24 mouse cellular contexts compared by ENCODE assay signal in the genomic region with DNA sequence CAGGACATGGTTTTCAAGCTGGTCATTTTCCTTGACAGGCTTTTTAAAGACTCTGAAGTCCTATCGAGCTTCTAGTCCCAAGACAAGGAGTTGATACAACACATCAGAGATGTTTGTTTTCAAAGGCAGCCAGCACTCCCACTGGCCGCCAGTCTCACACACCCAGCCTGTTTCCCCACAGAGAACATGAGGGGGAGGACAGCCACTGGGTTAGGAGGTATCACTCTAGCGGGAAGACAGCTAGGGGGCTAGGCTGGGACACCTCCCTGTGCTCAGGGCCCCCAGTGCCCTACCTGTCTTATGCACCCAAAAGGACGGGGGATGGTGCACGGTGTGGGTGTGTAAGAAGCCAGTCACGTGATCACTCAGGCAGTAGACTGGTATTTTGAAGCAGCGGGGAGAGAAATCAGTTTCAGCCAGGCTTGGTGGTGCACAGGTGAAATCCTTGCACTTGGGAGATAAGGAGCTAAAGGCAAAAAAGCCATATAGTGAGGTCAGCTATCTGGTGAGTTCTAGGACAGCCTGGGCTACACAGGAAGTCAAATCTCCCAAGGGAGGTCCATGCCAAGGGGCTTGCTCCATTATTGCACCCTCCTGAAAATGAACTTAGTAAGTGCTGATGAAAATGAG. TPM values are rescaled to one million over a fixed set of nuclear protein-coding genes. Genes with fewer than 3 reads are reported as not detected.
DNase-seq lines count a peak whose midpoint lies in the region; ATAC-seq and TF ChIP-seq lines count a peak whose summit lies in the region.
"Had no signal": no experiment of that assay in that cellular context is flagged by ENCODE, and none has a peak within 500 bp of the region (broad histone marks: within the 10 kb centered on the region; RNA-seq: fewer than 3 reads in every experiment).

No protein-coding gene starts in this region.

- H3K4me3 ChIP-seq in lung, embryonic 16.5 days (ENCODE audit: low read length), result no peak overlapping the region
- H3K4me3 ChIP-seq in lung, adult 2 months (replicated peaks; ENCODE audit: extremely low read depth, low read depth, low read length), result no peak overlapping the region
- H3K4me3 ChIP-seq in liver, embryonic 16.5 days (ENCODE audit: low read depth, low read length), result no peak overlapping the region
- no peak overlapping the region for H3K4me3 ChIP-seq in forebrain, embryonic 12.5 days (replicated peaks)
- H3K4me3 ChIP-seq: embryonic facial prominence, embryonic 12.5 days; lung, embryonic 15.5 days; myocyte; neural tube, embryonic 15.5 days had no signal

- TF ChIP-seq CTCF in lung, adult 2 months (IDR thresholded peaks at IDR 0.05; ENCODE audit: insufficient read depth, low read length), result no peak

- no peaks in the 10 kb centered on the region for H3K4me1 ChIP-seq in lung, embryonic 16.5 days (replicated peaks; ENCODE audit: control insufficient read depth, insufficient read depth, low read length)
- H3K4me1 ChIP-seq in lung, adult 2 months (ENCODE audit: control insufficient read depth, insufficient read depth, low read length), result no peaks in the 10 kb centered on the region
- H3K4me1 ChIP-seq in liver, embryonic 16.5 days (ENCODE audit: control insufficient read depth, low read depth, low read length), result peaks cover 5% of the 10 kb centered on the region
- H3K4me1 ChIP-seq in forebrain, embryonic 12.5 days, result peaks cover 10% of the 10 kb centered on the region; the same call in 1 of the 2 replicates
- H3K4me1 ChIP-seq: embryonic facial prominence, embryonic 12.5 days; lung, embryonic 15.5 days had no signal

- H3K27ac ChIP-seq in lung, embryonic 16.5 days (ENCODE audit: low read length), result no peak overlapping the region
- no peak overlapping the region for H3K27ac ChIP-seq in liver, embryonic 16.5 days (ENCODE audit: low read length)
- no peak overlapping the region for H3K27ac ChIP-seq in forebrain, embryonic 12.5 days
- H3K27ac ChIP-seq: embryonic facial prominence, embryonic 12.5 days; hindbrain, postnatal 0 days; lung, embryonic 15.5 days; neural tube, embryonic 15.5 days had no signal

- H3K9me3 ChIP-seq in lung, embryonic 16.5 days (ENCODE audit: control insufficient read depth, low read length), result no peaks in the 10 kb centered on the region
- H3K9me3 ChIP-seq in liver, embryonic 16.5 days (replicated peaks; ENCODE audit: control insufficient read depth, low read length), result no peaks in the 10 kb centered on the region
- H3K9me3 ChIP-seq in forebrain, embryonic 12.5 days, result no peaks in the 10 kb centered on the region
- H3K9me3 ChIP-seq: embryonic facial prominence, embryonic 12.5 days; lung, embryonic 15.5 days; neural tube, embryonic 15.5 days had no signal

- no peaks in the 10 kb centered on the region for H3K36me3 ChIP-seq in lung, embryonic 16.5 days (ENCODE audit: control insufficient read depth, insufficient read depth, low read length)
- H3K36me3 ChIP-seq in liver, embryonic 16.5 days (ENCODE audit: control insufficient read depth, insufficient read depth), result no peaks in the 10 kb centered on the region
- H3K36me3 ChIP-seq in forebrain, embryonic 12.5 days (replicated peaks), result no peaks in the 10 kb centered on the region
- H3K36me3 ChIP-seq: embryonic facial prominence, embryonic 12.5 days; lung, embryonic 15.5 days; neural tube, embryonic 15.5 days had no signal

- 47% methylated on average over 7 of the region's 7 CpGs for WGBS in lung, embryonic 16.5 days
- 58% methylated on average over 7 of the region's 7 CpGs for WGBS in lung, adult 2 months
- 40% methylated on average over 7 of the region's 7 CpGs for WGBS in liver, embryonic 16.5 days (ENCODE audit: insufficient replicate concordance)
- WGBS in forebrain, embryonic 12.5 days, result 74% methylated on average over 7 of the region's 7 CpGs

- DNase-seq in frontal cortex, postnatal 14 days (ENCODE audit: low spot score in 2 of 2), result no peak
- DNase-seq in lung, adult 2 months, result no peak
- DNase-seq in retina, postnatal 1 day, result no peak
- DNase-seq: adrenal gland, postnatal 14 days; cerebellum, adult 8-10 months; gastrocnemius, postnatal 25 days; heart, postnatal 4 days; kidney, adult 18-20 months; midbrain, embryonic 14.5 days had no signal

- no peaks in the 10 kb centered on the region for H3K27me3 ChIP-seq in lung, embryonic 16.5 days (ENCODE audit: control insufficient read depth, insufficient read depth, low read depth, low read length)
- H3K27me3 ChIP-seq in liver, embryonic 16.5 days (ENCODE audit: control insufficient read depth, insufficient read depth, low read depth, low read length), result no peaks in the 10 kb centered on the region
- H3K27me3 ChIP-seq in forebrain, embryonic 12.5 days, result no peaks in the 10 kb centered on the region
- H3K27me3 ChIP-seq: embryonic facial prominence, embryonic 12.5 days; lung, embryonic 15.5 days; neural tube, embryonic 15.5 days had no signal

- H3K4me2 ChIP-seq in lung, embryonic 16.5 days (ENCODE audit: low read depth, low read length), result no peak overlapping the region
- no peak overlapping the region for H3K4me2 ChIP-seq in liver, embryonic 16.5 days (ENCODE audit: low read depth, low read length)
- no peak overlapping the region for H3K4me2 ChIP-seq in forebrain, embryonic 12.5 days
- H3K4me2 ChIP-seq: embryonic facial prominence, embryonic 12.5 days; lung, embryonic 15.5 days; neural tube, embryonic 15.5 days had no signal

- TF ChIP-seq POLR2A in lung, adult 2 months (IDR thresholded peaks at IDR 0.05; ENCODE audit: borderline replicate concordance, extremely low read depth, low read depth, low read length), result no peak

- peak; percentile 62; the same call in 1 of the 2 replicates for ATAC-seq in frontal cortex, adult (ENCODE audit: low TSS enrichment)
- 0 out of 2 replicates have a peak, but pooled peaks have one; percentile 29 for ATAC-seq in lung, embryonic 16.5 days (ENCODE audit: low read depth)
- 0 out of 2 replicates have a peak, but pooled peaks have one; percentile 41 for ATAC-seq in erythroblast, adult 5-6 weeks (replicated peaks; ENCODE audit: low FRiP score, poor library complexity, severe bottlenecking)
- peak; percentile 60; the same call in 1 of the 2 replicates for ATAC-seq in liver, embryonic 16.5 days (ENCODE audit: low read depth)
- ATAC-seq in forebrain, embryonic 12.5 days (ENCODE audit: low FRiP score), result no peak
- ATAC-seq: hindbrain, postnatal 0 days had no signal

- H3K9ac ChIP-seq in lung, embryonic 16.5 days (ENCODE audit: low read length), result no peak overlapping the region
- no peak overlapping the region for H3K9ac ChIP-seq in liver, embryonic 16.5 days (ENCODE audit: low read depth, low read length)
- H3K9ac ChIP-seq in forebrain, embryonic 12.5 days, result no peak overlapping the region
- H3K9ac ChIP-seq: embryonic facial prominence, embryonic 12.5 days; lung, embryonic 15.5 days; neural tube, embryonic 15.5 days had no signal

RNA-seq across cellular contexts. Expression of gene Bicral, which starts 6.4 kb away (rescaled TPM):
- 3.3 and 4.4 TPM in 2 replicates for polyA plus RNA-seq in lung, embryonic 16.5 days (2015; fragmentation: Nextera tagmentation; extraction: Ambion mirVana)
- polyA plus RNA-seq in lung, adult 2 months (2012; rRNA removed), result 11.8 and 16.3 TPM in 2 replicates
- total RNA-seq in erythroblast, adult 5-6 weeks (2015; ENCODE audit: low replicate concordance), result 6.5 and 7.5 TPM in 2 replicates
- 3.7 and 4.0 TPM in 2 replicates for total RNA-seq in erythroblast, adult 5-6 weeks (2017; ENCODE audit: low replicate concordance)
- 2.4 and 2.5 TPM in 2 replicates for polyA plus RNA-seq in liver, embryonic 16.5 days (2015; fragmentation: Nextera tagmentation; extraction: Ambion mirVana)
- polyA plus RNA-seq in forebrain, embryonic 12.5 days (2016; fragmentation: Nextera tagmentation; extraction: Ambion mirVana), result 7.1 and 7.5 TPM in 2 replicates

RNA-seq across cellular contexts. Expression of gene Tbcc, which starts 25.8 kb away (rescaled TPM):
- 38.6 and 40.8 TPM in 2 replicates for polyA plus RNA-seq in lung, embryonic 16.5 days (2015; fragmentation: Nextera tagmentation; extraction: Ambion mirVana)
- polyA plus RNA-seq in lung, adult 2 months (2012; rRNA removed), result 17.9 and 20.8 TPM in 2 replicates
- 2.3 and 8.1 TPM in 2 replicates for total RNA-seq in erythroblast, adult 5-6 weeks (2015; ENCODE audit: low replicate concordance)
- total RNA-seq in erythroblast, adult 5-6 weeks (2017; ENCODE audit: low replicate concordance), result 1.7 and 5.4 TPM in 2 replicates
- polyA plus RNA-seq in liver, embryonic 16.5 days (2015; fragmentation: Nextera tagmentation; extraction: Ambion mirVana), result 15.5 and 16.3 TPM in 2 replicates
- polyA plus RNA-seq in forebrain, embryonic 12.5 days (2016; fragmentation: Nextera tagmentation; extraction: Ambion mirVana), result 63.2 and 67.3 TPM in 2 replicates

RNA-seq across cellular contexts. Expression of gene Prph2, which starts 45.6 kb away (rescaled TPM):
- not detected in 2 replicates for polyA plus RNA-seq in lung, embryonic 16.5 days (2015; fragmentation: Nextera tagmentation; extraction: Ambion mirVana)
- not detected in 2 replicates for polyA plus RNA-seq in lung, adult 2 months (2012; rRNA removed)
- not detected in 2 replicates for total RNA-seq in erythroblast, adult 5-6 weeks (2015; ENCODE audit: low replicate concordance)
- total RNA-seq in erythroblast, adult 5-6 weeks (2017; ENCODE audit: low replicate concordance), result not detected in 2 replicates
- polyA plus RNA-seq in liver, embryonic 16.5 days (2015; fragmentation: Nextera tagmentation; extraction: Ambion mirVana), result not detected in 2 replicates
- polyA plus RNA-seq in forebrain, embryonic 12.5 days (2016; fragmentation: Nextera tagmentation; extraction: Ambion mirVana), result not detected in 2 replicates
- total RNA-seq: adrenal gland, postnatal 14 days; gastrocnemius, postnatal 25 days; heart, postnatal 4 days; hindbrain, postnatal 0 days; layer of hippocampus, adult 18-20 months; left cerebral cortex, adult 18-20 months had no signal
- polyA plus RNA-seq: cortical plate, adult 2 months; heart, embryonic 14.5 days; limb, embryonic 11.5 days; lung, embryonic 15.5 days; midbrain, embryonic 14.5 days; myocyte; neural tube, embryonic 15.5 days had no signal
